Mouse (Mus musculus) urinary bladder, postnatal 25 days (tissue): ENCODE measurements around the gene Cfap69.
"Not testable (repeated sequence)": the region's sequence is repeated elsewhere in the genome, so short reads cannot be mapped to it uniquely, and the experiment has no call there.

Experiments used
- DNase-seq: peaks from one replicate; pipeline ENCODE4 v3.0.0; 2022; ENCODE audit warnings: low spot score

Cfap69 gene

DNA sequence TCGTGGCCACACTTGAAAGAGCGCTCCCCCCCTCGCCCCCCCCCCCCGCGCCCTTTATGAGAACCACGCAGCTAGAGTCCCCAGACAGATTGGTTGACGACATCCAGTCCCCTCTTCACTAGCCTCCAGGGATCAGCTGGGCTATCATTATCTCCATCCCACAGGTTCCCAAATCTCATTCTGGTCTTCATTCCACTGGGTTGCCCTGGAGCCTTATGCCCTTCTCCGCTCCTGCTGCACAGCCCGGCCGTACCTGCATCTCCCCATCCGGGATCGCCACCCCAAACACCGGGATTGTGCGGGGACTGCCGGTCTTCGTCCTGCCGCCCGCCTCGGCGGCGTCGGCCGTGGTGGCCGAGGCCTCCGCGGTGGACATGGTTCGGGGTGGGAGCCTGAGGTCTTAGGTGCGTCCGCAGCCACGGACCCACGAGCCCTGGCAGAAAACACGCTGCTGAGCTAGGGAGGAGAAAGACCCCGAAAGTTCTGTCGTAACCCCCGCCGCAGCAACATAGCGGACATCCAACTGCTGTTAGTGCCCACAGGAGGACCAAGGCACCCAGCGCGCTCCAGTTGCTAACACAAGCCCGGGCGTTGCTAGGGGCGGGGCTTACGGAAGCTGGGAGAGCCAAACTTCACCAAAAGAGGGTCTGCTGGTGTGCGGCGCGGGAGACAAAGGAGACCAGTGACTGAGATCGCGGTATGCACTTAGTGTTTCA is at the start of gene Cfap69:
Cfap69 (minus strand) TSS at position 585 of the 716 bp plus-strand sequence.
- peak; percentile 60 for DNase-seq

DNA sequence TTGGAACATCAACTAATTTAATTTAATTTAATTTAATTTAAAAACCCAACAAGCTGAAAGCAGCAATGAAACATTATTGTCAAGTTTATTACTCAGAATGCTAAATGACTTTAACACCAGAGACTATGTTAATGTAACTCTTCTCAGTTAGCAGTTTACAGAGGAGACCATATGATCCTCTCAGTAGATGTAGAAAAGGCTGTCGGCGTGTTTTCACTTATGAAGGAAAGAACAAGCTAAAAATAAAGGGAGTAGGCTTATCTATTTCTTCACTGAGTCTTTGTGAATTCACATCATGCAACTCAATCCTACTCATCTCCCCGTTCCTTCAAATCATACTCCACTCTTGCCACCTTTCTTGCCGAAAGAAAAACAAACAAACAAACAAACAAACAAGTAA is 47.0 kb upstream of the Cfap69 start:
- no peak for DNase-seq

DNA sequence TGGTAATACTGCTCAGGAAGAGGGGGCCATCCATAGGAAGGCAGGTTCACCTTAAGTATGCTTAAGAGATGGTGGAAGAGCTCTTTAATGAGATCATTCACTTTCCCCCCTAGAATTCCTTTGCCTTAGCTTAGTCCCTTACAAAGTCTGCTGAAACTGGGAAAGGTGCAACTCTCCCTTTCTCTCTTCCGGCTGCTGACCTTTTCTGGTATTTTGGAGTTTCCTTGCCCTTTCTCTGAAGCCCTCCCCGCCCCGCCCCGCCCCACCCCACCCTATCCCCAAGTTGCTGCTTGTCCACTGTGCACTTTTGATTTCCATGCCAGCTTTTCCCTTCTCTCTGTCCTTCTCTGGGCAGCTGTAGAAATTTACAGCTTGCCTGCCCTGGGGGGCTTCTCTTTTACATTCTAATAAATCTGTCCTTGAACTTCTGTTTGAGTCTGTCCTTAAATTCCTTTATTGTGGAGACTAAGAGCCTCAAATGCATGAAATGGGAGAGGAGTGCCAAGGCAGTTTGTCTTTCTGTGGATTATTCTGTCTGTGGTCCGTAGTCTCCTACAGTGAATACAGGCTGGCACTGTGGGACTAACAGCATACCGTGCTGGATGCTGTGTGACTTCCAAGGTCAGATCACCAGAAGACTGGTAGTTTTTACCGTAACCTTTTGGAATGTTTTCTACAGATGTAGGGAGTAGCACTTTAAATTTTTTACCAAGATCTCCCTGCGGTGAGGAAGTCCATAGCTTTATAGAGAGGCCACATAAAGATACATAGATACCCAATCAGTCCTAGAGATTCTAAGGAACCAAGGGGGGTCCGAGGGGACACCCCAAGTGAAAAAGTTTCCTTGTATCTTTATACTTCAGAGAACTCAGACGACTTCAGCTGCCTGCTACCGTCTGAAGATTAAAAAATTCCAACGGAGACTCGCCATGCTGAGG is 43.6 kb upstream of the Cfap69 start:
- DNase-seq = no peak

DNA sequence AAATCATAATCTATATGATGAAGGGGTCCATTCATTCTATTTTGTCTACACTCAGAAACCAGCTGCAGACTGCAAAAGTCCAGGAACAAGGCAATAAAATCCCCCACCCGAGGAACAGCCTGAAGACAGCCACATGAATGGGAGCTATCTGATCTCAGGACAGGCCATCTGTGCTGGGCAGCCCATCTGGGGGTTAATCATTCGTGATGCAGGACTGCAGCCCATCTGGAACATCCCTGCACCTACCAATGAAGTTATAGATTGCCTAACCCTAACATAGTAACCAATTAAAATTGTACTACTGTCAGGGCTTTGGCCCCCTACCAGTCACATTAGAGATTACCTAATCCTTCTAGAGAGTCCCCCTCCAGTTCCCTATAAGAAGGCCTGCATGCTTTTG is 41.0 kb upstream of the Cfap69 start:
- no peak for DNase-seq

DNA sequence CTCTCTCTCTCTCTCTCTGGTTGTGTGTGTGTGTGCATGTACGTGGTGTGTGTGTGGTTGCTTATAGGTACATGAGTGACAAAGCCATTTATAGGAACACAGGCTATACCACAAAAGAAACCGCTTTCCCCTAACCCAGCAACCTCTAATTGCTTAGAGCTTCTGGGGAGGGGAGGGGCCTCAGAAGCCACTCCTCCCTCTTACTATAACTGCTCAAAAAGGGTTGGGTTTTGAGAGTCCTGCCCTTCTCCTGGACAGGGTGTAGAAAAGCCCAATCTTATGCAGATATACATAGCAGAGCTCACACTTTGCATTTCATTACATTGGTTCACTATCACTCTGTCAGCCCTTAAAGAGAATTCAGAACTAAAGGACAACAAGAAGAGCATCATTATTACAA is 36.3 kb upstream of the Cfap69 start:
- no peak for DNase-seq

DNA sequence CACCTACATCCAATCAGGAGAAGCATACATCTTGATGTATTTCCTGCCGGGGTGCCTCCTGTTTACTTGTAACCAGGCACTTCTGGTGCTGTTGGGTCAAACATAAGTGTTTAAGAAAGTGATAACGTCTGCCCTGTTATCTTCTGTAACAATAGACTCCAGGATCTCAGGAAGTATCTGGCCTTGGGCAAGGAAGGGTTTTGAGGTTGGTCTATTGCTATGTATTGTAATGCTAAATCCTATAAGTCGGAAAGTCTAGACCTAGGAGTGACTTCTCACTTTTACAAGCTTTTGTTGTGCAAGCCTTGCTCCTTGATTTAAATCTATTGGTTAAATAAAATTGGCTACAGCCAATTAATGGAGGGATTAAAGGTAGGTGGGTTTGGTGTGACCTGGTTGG is 34.8 kb upstream of the Cfap69 start:
- DNase-seq = no peak

DNA sequence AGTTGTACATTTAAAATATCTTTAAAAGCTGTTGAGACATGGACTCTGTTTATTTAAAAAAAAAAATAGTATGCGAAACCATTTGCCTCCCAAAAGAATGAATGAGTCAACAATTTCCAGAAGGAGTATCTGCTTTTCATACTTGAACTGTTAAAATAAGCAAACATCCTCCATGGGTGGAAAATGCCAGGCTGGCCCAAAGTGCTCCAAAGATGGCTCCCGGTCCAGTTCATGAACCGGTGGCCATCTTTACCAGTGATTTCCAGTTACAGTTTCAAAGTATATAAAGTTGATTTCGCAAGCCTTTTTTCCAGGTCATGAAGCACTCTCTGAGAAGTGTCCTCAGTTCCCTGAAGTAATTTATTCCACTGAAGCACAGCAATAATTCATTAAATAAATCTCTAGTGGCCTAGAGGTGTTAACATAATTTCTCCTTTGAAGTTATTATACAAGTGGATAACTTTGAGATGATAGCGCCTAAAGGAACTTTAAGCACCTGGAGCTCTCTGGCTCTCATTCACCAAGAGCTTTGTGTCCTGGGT is 31.4 kb upstream of the Cfap69 start:
- DNase-seq = no peak

DNA sequence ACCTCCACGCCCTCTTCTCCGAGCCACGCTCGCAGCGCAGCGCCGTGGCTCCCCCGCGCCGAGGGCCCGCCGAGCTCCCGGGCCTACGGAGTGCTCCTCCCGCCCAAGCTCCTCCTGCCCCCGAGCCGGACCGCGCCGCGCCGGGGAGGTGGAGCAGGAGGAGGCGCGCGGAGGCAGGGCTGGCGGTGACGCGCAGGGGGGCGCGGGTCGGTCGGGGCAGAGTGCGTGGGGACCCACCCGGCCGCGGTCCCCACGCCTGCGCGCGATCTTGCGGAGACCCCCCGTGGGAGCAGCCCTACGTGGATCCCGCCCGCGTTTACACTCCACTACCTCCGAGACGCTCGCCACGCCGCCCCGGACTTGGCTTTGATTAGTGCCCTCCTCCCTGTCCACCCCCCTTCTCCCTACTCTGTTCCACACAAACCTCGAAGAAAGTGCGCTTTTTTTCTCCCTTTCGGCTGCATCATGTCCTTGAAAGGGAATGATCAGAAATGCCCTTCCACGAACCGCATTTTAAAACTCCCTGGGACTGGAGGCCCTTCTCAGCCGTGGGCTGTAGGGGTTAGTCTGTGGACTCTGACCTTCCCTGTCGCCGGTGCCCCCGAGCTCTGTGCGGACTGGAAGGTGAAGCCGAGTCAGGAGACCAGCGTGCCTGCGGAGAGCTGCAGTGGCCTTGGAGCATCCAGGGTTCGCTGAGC is 30.1 kb upstream of the Cfap69 start, which contains the start of gene Steap2:
Steap2 (minus strand) TSS at position 623 of the 698 bp plus-strand sequence.
- DNase-seq = peak; percentile 48

DNA sequence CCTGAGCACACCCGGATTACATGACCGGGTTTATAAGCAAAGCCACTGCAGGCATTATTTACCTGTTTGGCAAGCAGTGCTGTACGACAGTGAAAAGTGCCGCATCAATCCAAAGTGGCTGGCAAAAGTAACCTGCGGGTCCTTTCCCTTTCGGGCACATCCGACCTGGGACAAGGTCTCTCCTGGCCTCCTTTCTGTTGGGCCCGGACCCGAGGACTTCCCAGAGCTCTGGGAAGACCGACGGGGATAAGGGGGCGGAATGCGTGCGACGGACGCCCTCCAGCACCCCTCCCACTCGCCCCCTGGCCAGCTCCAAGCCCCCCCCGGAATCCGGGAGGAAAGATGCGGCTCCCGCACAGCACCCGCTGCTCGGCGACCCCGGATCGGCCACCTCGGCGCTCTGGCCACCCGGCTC is 29.5 kb upstream of the Cfap69 start:
- no peak for DNase-seq

DNA sequence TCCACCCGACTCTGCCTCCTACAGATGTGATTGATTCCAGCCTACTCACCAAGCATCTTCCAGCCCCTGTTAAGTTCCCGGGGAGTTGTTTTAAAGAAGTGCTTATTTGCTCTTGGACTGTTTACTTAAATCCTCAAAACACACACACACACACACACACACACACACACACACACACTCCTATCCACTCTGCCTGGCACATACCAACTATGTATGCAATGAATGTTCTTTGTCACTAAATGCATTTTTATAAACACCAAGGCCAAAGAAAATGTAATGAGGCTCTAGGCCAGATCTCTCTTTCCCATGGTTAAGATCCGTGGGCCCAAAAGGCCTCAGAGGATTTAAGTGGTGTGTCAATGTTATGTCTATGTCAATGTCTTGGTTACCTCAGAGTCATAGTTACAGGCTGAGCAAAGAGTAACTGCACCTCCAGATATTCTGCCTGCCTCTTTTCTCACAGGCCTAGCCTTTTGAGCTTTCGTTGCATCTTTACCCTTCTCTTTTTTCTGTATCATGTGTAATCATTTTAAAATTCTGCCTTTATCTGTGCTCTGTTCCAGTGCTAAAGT is 28.2 kb upstream of the Cfap69 start:
- no peak for DNase-seq

DNA sequence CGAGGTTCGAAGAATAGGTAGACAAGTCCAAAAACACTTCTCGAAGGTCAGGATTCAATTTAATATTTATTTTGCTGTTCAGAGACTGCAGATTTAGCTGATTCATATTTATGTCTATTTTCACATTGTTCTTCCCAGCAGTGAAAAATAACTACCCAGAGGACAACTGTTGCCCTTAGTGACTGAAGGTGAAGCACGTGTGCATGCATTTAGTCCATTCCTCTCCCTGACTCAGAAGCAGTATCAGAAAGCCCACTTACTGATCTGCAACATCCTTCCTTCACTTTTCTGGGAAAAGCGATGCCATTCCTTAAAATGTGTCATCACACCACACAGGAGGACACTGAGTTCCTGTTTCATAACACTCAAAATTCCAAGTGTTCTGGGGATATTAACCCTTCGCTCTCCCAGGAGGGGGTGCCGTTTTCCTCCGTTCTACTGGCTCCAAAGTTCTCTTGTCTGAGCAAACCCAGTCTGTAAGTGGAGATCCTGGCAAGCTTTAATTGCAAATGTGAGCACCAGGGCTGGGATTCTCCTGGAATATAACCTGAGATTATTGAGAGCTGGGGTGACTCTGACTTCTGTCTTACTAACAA is 25.0 kb upstream of the Cfap69 start:
- DNase-seq = no peak

DNA sequence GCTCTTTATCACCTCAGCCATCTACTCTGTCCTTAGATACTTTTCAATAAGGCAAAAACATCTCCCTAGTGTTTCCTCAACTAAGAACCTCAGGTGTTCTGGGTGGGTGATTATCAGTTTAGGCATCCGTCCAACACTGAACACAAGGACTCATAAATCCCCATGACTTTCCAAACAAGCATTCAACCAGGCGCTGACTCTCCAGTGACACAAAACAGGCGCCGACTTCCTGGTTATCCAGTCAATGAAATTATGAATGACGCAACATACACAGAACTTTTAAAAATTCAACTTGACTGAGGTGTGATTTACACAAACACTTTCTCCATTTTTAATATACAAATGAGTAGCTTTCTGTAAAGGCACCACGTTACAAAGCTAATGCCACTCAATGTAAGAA is 24.2 kb upstream of the Cfap69 start:
- DNase-seq = no peak

DNA sequence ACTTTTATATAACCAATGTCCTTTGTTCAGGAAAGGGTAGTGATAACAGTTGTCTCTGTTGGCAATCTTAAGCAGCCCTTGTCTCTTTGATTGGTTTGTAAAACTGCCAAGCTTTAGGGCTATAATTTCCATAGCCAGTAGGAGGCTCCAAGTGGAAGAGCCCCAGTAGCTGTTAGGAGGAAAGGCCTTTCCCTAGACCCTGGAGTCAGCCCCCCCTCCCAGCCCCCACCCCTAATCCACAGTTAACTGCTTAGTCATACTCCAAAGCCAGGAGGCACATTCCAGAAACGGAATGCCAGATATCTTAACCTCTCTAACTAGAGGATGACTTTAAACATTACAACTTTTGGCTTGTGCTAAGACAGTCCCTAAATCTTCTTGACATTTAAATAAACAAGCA is 22.9 kb upstream of the Cfap69 start:
- DNase-seq = no peak

DNA sequence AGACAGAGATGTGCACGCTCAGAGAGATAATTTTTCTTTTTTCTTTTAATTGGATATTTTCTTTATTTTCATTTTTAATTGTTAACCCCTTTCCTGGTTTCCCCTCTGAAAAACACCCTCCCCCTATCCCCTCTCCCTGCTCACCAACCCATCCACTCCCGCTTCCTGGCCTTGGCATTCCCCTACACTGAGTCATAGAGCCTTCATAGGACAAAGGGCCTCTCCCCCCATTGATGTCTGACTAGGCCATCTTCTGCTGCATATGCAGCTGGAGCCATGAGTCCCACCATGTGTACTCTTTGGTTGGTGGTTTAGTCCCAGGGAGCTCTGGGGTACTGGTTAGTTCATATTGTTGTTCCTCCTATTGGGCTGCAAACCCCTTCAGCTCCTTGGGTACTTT is 20.9 kb upstream of the Cfap69 start:
- DNase-seq = not testable (repeated sequence)

DNA sequence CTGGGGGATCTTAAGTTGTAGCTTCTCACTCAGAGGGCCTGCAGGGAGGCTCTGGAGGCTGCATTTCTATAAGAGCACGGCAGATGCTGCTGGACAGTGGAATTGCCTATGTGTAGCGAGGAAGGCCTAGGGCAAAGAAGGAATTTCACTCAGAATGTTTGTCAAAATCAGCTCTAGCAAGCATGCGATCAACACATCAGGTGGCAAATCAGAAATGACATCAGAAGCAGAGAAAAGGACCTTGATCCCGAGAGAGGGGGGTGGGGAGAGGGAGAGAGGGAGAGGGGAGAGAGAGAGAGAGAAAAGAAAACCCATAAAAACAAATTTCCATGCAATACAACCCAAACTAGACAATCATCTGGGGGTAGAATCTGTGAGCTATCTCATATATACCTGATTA is 19.3 kb upstream of the Cfap69 start:
- DNase-seq = no peak

DNA sequence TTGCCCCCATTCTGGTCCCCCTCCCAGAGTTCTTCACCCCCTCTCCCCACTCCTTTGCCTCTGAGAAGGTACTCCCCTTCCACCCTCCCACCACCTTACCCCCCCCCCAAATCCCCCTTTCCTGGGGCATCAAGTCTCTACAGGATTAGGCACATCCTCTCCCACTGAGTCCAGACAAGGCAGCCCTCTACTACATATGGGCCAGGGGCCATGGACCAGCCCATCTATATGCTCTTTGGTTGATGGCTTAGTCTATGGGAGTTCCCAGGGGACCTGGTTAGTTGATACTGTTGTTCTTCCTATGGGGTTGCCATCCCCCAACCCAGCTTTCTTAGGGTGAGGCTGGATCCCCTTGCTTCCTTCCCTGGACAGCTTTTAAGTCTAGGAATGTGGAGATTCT is 15.4 kb upstream of the Cfap69 start:
- DNase-seq = no peak

DNA sequence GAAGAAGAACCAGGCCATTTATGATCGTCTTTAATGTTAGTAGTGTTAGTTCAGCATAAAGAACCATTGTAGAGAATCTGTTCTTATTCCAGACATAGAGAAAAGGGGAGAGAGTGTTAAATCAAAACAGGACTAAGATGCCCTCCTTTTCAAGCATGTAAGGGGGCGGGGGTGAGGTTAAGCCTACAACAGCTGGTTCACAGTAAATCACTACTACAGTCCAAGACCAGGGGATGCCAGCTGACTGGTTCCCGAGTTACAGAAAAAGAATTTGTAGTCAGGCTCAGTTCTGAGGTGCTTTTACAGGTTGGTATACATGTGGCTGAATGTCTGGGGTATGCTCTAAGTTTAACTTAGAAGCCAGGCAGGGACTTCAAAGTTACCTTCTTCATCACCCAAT is 12.0 kb upstream of the Cfap69 start:
- no peak for DNase-seq

DNA sequence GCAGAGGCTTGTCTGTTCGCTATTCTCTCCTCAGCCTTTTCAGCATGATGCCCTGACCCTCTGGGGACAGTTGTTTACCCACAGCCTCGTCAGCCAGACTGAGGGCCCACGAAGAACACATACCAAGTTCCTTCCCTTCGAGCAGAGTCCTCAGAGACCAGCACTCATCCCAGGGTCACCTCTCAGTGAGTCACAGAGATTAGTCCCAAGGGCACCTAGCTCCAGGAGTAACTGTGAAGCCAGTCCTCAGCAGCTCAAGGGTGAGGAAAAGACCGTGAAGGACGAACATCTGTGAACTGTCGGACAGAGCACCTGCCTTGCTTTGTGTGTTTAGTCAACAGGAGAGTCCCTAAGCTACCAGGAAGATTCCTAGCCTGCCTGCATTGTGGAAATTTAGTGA is 4.9 kb upstream of the Cfap69 start:
- DNase-seq = no peak

DNA sequence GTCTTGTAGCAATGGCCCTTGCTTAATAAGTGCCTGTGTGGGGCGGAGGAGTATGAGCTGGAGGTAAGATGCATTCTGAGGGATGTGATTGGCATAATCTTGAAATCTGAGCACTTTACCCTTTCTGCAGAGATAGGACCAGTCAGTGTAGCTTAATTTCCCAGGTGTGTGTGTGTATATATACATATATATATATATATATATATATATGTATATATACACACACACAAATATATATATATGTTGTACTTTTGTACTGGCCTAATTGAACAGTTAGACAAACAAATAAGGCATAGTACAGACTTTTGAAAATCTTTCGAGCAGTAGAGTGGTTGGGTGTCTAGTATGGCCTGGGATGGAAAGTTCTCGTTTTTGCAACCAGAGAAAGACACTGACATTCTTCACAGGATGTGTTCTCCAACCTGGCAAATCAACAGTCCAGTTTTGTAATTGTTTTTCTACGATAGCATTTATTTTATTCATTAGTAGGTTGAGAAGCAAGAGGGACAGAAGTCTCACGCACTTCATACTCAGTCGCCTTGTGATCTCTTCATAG is 410 bp upstream of the Cfap69 start:
- DNase-seq = no peak

DNA sequence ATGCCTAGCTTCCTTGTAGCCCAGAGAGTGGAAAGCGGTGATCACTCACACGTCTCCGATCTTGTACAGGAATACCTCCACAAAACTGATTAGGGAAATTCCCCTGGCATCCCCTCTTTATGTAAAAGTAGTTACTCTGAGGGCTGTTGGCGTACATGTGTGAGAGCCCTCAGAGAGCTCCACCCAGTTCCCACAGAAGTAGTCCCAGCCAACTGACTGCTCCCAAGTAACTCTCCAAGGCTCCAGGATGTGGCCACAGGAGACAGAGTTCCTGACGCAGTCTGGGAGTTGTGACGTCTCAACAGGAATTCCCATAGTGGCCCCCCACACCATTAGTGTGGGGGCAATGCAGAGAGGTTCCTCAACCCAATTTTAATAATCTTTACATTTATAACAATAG is 982 bp downstream of the Cfap69 start:
- no peak for DNase-seq

DNA sequence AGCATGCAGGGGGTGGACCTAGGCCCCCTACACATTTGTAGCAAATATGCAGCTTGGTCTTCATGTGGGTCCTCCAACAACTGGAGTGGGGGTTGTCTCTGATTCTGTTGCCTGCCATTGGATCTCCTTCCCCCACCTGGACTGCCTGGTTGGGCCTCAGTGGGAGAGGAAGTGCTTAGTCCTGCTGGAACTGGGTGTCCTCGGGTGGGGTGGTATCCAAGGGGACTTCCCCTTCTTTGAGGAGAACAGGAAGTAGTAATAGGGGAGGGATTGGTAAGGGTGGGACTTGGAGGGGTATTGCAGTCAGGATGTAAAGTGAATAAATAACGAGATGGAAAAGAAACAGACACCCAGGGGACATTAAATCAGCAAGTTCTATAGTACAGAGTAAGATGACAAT is 5.4 kb downstream of the Cfap69 start:
- DNase-seq = no peak
